Mouse (Mus musculus) MEL-GATA-1-ER (cell line): ENCODE results near the gene Apba1.

Experiments used
- DNase-seq: peaks from one replicate; pipeline ENCODE4 v3.0.0-alpha.2; 2012; ENCODE audit warnings: low read depth; ENCODE audit errors: extremely low read depth

Gene Apba1

GRCm38 (mm10) chr19:23803221-23803870 is 44.7 kb downstream of the Apba1 start:
- no peak for DNase-seq

DNA sequence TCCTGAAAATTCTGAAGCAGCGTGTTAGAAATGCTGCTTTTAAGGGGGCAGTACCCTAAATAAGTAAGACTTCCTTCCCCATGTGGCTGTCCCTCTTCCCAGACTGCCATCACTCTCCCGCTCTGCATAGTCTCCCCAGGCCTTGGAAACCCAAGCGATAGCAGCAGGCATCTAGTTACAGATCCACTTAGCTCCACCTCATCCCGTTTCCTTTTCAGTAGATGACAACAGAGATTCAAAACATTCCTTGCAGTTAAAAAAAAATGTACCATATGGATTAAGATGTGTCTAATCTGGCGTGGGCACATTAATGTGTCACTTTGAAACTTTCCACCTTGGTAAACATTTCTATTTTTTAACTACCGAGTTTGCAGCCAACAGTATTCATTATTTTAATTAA is 48.1 kb downstream of the Apba1 start:
- DNase-seq, result no peak

DNA sequence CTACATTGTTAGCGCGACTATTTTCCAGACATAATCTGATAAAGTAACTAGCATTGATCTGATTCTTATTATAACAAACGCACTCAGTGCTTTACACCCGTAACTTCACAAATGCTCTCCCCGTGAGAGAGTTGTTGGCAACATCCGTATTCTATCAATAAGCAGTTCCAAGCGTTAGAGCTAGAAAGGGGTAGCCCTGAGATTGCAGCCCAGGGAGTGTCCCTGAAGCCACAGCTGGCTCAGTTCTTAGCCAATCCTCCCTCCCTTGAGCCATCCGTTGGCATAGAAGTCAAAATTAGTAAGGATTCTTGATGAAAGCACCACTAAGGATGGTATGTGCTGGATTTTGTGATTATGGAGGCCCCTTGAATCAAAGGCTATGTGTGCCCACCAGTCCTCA is 48.7 kb downstream of the Apba1 start:
- no peak for DNase-seq

GRCm38 (mm10) chr19:23809236-23809635 is 50.5 kb downstream of the Apba1 start:
- no peak for DNase-seq

GRCm38 (mm10) chr19:23810512-23810911 is 51.8 kb downstream of the Apba1 start:
- DNase-seq, result no peak

DNA sequence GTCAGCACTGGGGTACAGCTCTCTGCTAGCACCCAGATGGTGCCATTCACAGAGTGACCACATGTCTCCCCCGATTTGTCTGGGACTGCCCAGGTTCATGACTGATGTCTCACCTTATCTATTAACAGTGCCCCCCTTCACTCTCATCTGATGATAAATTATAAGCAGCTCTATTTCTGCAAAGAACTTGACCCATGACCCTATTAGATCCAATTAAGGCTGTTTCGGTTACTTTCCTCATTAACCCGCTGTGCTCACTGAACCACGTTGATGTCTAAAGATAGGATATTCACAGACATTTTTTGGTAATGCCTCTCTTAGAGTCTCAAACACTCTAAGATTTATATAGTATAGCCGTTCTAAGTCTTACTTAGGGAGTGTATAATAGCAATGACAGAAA is 52.3 kb downstream of the Apba1 start:
- no peak for DNase-seq

GRCm38 (mm10) chr19:23816762-23817161 is 58.1 kb downstream of the Apba1 start:
- DNase-seq, result no peak

- DNase-seq, result no peak
These were observed 58.5 kb downstream of the Apba1 start for GRCm38 (mm10) chr19:23817196-23817595.

- no peak for DNase-seq
These were observed 61.2 kb downstream of the Apba1 start for GRCm38 (mm10) chr19:23819882-23820281.

DNA sequence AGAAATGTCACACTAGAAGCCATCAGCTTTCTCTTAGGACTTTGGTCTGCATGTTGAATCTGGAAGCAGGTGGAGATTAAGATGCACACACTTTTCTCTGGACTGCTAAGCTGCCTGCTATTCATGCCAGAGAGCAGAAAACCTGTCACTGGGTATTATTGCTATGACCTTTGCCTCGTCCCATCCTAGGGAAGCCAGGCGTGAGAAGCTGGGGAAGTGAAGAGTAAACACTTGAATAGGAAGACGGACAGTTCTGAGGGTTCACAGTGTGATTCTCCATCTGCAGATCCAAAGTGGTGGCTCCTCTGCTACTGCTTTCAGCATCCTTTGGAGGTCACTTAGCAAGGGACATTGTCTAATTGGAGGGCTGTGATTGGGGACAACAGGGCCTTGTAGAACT is 63.8 kb downstream of the Apba1 start:
- DNase-seq, result no peak

GRCm38 (mm10) chr19:23823533-23823932 is 64.8 kb downstream of the Apba1 start:
- DNase-seq, result no peak

- no peak for DNase-seq
These were observed 67.6 kb downstream of the Apba1 start for GRCm38 (mm10) chr19:23826251-23826650.

DNA sequence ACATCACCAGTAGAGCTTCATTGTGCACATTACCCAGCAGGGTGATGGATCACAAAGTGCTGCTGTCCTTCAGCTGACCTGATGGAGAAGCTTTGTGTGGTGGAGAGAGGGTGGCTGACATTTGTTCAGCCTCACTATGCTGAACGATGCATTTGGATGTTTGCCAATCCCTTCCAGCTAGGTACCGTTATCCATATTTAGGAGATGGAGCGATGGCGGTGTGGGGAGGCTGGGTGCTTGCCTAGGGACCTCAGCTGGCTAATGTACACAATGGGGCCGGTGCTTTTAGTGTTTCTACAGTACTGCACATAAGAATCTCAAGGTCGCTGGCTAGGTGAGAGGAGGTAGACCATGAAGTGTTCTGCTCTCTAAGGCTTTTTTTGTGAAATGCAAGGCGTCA is 72.1 kb downstream of the Apba1 start:
- DNase-seq, result no peak

DNA sequence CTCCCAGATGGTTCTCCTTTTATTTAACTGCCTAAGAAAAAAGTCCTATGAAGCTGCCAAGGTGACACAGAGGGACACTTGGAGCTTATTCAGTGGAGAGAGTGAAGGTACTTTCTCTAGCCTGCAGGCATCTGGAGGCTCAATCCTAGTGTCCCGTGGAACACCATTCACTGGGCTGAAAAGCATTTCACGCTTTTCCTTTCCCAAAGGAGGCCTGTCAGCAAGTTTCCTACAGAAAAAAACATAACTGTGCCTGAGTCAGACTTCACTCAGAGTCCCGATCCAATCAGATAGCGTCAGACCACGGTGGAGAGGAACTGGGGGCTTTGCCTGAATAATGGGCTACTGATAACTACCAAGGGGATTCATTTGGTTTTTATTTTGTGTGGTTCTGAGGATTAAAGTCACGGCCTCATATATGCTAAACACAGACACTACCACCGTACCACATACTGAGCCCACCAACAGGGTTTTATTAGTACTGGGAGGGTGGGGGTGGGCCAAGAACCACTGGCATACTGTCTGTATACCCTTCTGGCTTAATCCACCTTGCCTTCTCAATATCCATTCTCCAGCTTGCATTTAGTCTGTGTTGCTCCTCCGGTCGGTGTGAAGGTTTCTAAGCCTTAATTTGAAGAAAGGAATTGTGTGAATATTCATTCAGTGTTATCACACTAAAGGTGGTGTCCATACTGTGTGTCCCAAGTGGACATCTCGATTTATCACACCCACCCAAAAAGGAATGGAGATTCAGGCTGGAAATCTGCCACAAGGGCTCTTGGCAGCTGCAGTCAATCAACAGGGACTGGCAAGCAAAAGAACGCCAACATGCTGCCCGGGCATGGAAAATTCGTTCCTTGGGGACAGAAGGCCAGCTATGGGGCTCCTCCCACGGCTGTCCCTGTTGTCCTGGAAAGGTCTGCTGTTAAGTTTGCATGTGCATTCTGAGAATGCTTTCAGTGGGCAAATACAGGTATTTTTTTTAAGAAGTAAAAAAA is 75.3 kb downstream of the Apba1 start:
- no peak for DNase-seq

DNA sequence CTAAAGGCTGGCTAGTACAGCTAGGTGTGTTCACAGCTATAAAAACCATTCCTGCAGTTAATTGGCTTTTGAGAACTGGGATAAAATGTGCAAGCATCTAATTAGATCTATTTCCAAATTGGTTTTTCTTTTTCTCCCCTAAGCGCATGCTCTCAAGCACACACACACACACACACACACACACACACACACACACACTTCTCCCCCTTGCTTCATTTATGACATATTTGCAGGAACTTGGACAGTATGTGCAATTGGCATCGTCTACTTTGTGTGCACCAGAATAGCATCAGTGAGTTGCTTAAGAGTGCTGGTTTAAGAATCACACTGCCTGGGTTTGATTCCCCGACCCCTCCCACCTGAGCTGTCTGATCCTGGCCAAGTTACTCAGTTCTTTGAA is 76.0 kb downstream of the Apba1 start:
- DNase-seq, result no peak

DNA sequence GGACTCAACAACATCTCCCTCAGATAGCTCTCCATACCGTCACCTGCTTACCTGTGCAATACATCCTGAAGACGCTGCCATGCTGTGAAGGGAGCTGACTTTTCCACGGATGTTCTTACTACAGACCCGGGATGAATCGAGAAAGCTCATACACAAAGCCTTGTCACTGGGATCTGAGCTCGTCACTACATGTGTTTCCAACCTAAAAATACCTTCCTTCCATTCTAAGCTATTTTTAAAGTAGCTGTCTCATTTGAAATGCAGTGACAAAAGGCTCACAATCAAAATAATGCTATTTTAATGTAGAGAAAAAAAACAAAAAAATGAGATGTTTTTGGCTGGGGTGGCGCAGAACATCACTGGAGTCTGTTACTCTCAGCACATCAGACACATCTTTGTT is 97.1 kb downstream of the Apba1 start:
- DNase-seq, result no peak

DNA sequence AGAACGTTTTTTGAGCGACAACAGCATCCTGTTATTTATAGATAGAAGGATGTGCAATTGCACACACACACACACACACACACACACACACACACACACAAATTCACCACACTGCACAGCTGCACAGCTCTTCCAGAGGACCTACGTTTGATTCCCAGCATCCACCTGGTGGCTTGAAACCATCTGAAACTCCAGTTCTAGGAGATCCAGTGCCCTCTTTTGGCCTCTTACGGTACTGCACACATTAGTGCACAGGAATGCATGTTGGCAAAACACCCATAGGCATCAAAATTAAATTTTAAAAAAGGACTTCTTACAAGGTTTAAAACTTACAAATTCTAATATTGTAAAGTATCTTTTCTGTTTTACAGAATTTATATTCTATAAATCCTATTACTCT is 99.4 kb downstream of the Apba1 start:
- no peak for DNase-seq

DNA sequence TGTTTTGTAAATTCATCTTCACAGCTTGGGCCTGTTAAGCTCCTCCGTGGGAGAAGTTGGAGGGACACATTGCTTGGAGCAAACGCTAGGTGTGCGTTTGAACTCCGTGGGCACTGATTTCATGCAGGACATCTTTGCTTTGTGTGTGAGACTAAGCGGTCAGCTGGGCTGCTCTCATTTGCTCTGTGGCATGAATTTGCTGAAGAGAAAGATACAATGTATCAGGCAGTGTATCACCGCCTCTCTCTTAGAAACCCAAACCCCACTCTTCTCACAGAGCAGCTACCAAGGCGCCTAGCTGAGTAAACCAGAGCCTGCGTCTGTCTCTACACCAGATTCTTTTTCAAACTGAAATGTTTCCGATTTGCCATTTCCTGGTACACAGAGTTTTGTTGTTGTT is 100.1 kb downstream of the Apba1 start:
- no peak for DNase-seq

DNA sequence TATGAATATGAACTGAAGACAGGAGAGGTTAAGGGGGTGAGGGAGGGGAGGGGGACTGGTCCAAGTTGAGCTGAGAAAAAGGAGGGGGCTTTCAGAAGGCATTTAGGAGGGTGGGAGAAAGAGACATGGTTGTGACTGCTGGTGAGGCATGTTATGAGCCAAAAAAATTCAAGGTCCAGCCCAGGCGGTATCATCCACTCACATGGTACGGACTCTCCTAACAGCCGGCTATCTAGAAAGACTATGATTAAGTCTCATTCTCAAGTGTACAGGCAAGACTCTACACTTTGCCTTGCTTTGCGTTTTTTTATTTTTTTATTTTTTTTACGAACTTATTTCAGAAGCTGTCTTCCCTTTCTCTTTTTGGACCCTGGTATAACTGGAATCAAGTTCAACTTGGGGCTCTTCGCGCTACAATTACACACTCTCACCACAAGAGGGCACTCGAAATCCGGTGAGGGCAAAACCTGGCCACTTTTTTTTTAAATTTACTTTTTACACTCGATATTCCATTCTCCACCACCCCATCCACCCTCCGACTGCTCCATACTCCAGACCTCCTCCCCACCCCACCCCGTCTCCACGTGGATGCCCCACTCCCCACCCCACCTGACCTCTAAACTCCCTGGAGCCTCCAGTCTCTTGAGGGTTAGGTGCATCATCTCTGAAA is 101.6 kb downstream of the Apba1 start:
- DNase-seq, result peak; percentile 16

DNA sequence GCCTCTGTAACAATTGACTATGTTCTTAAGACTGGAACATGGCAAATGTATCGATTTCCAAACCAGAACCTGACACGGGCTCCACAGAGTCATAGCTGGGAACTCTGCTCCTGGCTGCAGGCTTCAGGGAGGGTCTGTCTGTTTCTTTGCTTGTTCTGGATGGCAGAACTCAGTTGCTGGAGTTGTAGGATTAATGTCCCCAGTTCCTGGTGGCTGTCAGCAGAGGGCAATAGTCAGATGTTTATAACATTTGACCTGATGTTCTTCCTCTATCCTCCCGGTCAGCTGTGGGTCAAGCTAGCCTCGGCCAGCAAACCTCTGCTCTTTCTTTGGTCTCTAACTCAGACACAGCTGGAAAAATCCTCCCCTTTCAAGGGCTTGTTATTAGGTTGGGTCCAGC is 104.0 kb downstream of the Apba1 start:
- no peak for DNase-seq

DNA sequence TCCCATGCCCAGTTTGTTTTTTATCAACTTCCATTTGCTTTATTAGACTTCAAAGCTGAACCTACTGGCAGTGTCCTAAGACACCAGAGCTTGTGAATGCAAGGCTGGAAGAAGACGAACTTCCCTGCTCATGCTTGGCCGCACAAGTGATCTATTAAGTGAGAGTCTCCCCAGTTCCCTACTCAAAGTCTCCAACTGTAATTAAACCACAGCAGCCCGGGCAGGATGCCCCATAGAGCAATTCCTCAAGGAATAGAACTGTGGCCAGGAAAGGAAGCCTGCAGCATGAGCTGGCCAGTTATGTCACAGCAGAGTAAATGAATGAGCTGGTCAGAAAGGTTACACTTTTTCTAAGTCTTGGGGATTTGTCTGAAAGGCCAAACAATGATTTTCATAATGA is 105.3 kb downstream of the Apba1 start:
- no peak for DNase-seq

GRCm38 (mm10) chr19:23866045-23866444 is 107.4 kb downstream of the Apba1 start:
- no peak for DNase-seq
